Comparison of ENCODE assay signal across 9 mouse cellular contexts in the genomic region with DNA sequence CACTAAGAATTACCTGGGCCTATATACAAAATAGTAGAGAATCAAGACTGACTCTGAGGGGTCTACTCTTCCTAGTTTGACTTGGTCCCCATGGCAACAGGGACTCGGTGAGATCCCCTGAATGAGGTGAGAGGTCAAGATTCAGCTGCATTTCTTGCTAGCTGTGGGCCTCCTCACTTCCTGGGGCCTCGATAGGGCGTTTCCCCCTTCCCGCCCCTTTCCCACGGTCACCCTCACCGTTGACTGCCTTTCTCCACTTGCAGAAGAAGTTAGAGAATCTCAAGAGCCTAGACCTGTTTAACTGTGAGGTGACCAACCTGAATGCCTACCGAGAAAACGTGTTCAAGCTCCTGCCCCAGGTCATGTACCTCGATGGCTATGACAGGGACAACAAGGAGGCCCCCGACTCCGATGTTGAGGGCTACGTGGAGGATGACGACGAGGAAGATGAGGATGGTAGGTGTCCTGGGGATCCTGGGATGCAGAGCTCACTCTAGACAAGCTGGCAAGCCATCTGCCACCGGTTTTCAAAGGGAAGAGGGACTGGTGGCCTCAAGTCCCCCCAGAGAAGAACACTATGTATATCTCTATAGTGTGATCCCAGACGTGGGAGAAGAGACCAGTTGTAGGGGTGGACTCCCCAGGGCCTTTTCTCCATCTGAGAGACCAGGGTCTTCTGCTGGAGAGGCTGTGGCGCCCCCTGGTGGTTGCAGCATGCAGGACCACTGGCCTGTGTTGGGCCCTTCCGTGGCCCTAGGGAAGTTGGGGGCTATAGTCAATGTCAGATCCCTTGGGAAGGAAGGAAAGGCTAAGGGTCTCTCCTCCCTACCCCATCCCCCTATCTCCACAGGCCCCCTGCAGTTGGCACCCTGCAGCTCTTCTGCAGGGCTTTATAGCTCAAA. TPM values are rescaled to one million over a fixed set of nuclear protein-coding genes. Genes with fewer than 3 reads are reported as not detected.
DNase-seq lines count a peak whose midpoint lies in the region; ATAC-seq and TF ChIP-seq lines count a peak whose summit lies in the region.
"Had no signal": no experiment of that assay in that cellular context is flagged by ENCODE, and none has a peak within 500 bp of the region (broad histone marks: within the 10 kb centered on the region; RNA-seq: fewer than 3 reads in every experiment).

No protein-coding gene starts in this region.

- no peak overlapping the region for H3K27ac ChIP-seq in embryonic facial prominence, embryonic 14.5 days (replicated peaks; ENCODE audit: low read depth, low read length)
- H3K27ac ChIP-seq in hindbrain, postnatal 0 days: no peak overlapping the region
- peak overlapping the region; percentile 38; the same call in 1 of the 2 replicates for H3K27ac ChIP-seq in liver, embryonic 12.5 days
- no peak overlapping the region for H3K27ac ChIP-seq in olfactory bulb, adult 2 months (ENCODE audit: insufficient read depth, low read depth, low read length)

- DNase-seq in left cerebral cortex, adult 11 months (ENCODE audit: low spot score): peak; percentile 56
- DNase-seq in left cerebral cortex, adult 8-10 months (ENCODE audit: low spot score in 2 of 2): no peak
- peak; percentile 40 for DNase-seq in embryonic facial prominence, embryonic 14.5 days (ENCODE audit: low spot score)
- peak; percentile 63 for DNase-seq in hindbrain, postnatal 0 days (ENCODE audit: low spot score)
- DNase-seq in urinary bladder, postnatal 14 days (ENCODE audit: low spot score): peak; percentile 72

- TF ChIP-seq POLR2A in olfactory bulb, adult 2 months (IDR thresholded peaks at IDR 0.05; ENCODE audit: insufficient read depth, low read depth, low read length): no peak

- H3K4me2 ChIP-seq in embryonic facial prominence, embryonic 14.5 days (ENCODE audit: low read depth, low read length): no peak overlapping the region
- H3K4me2 ChIP-seq in hindbrain, postnatal 0 days (ENCODE audit: low read depth, low read length): no peak overlapping the region
- H3K4me2 ChIP-seq in liver, embryonic 12.5 days: 0 out of 2 replicates have a peak overlapping the region, but pooled peaks have one; percentile 0

- ATAC-seq in activated CD4-positive, CD25-positive, alpha-beta regulatory T cell, adult 4 months: peak; percentile 37
- ATAC-seq in embryonic facial prominence, embryonic 14.5 days (ENCODE audit: low read depth): no peak
- ATAC-seq in hindbrain, postnatal 0 days: peak; percentile 33; the same call in 1 of the 2 replicates
- peak; percentile 51; the same call in 1 of the 2 replicates for ATAC-seq in liver, embryonic 12.5 days

- peaks cover 62% of the 10 kb centered on the region for H3K36me3 ChIP-seq in embryonic facial prominence, embryonic 14.5 days (ENCODE audit: control insufficient read depth, insufficient read depth, low read length)
- H3K36me3 ChIP-seq in hindbrain, postnatal 0 days (ENCODE audit: insufficient read depth, low read length): peaks cover 27% of the 10 kb centered on the region; the same call in 1 of the 2 replicates
- H3K36me3 ChIP-seq in liver, embryonic 12.5 days: peaks cover 84% of the 10 kb centered on the region

- H3K9ac ChIP-seq in embryonic facial prominence, embryonic 14.5 days (ENCODE audit: low read depth, low read length): no peak overlapping the region
- no peak overlapping the region for H3K9ac ChIP-seq in hindbrain, postnatal 0 days (replicated peaks; ENCODE audit: low read length)
- H3K9ac ChIP-seq in liver, embryonic 12.5 days: no peak overlapping the region

- TF ChIP-seq CTCF in hindbrain, postnatal 0 days (IDR thresholded peaks at IDR 0.05; ENCODE audit: low read depth): peak; percentile 83
- peak; percentile 87 for TF ChIP-seq CTCF in olfactory bulb, adult 2 months (IDR thresholded peaks at IDR 0.05; ENCODE audit: insufficient read depth, low read depth, low read length)

- H3K4me1 ChIP-seq in embryonic facial prominence, embryonic 14.5 days (ENCODE audit: control insufficient read depth, insufficient read depth, low read length): 0 out of 2 replicates have a peak, but pooled peaks cover 3% of the 10 kb centered on the region
- H3K4me1 ChIP-seq in hindbrain, postnatal 0 days (ENCODE audit: insufficient read depth, low read length): peaks cover under 1% of the 10 kb centered on the region
- peaks cover 72% of the 10 kb centered on the region for H3K4me1 ChIP-seq in liver, embryonic 12.5 days
- H3K4me1 ChIP-seq in olfactory bulb, adult 2 months (ENCODE audit: control insufficient read depth, insufficient read depth, low read length): peaks cover 51% of the 10 kb centered on the region

- no peaks in the 10 kb centered on the region for H3K27me3 ChIP-seq in embryonic facial prominence, embryonic 14.5 days (replicated peaks; ENCODE audit: control insufficient read depth, insufficient read depth, low read length)
- H3K27me3 ChIP-seq in hindbrain, postnatal 0 days (ENCODE audit: insufficient read depth, low read length): no peaks in the 10 kb centered on the region
- no peaks in the 10 kb centered on the region for H3K27me3 ChIP-seq in liver, embryonic 12.5 days (replicated peaks)

- H3K4me3 ChIP-seq in embryonic facial prominence, embryonic 14.5 days (ENCODE audit: low read depth, low read length): no peak overlapping the region
- H3K4me3 ChIP-seq in hindbrain, postnatal 0 days (ENCODE audit: low read length): no peak overlapping the region
- H3K4me3 ChIP-seq in liver, embryonic 12.5 days: no peak overlapping the region
- no peak overlapping the region for H3K4me3 ChIP-seq in olfactory bulb, adult 2 months (ENCODE audit: insufficient read depth, low read depth, low read length)
- H3K4me3 ChIP-seq: erythroblast, embryonic 14.5 days had no signal

- 66% methylated on average over 18 of the region's 18 CpGs for WGBS in embryonic facial prominence, embryonic 14.5 days
- 56% methylated on average over 18 of the region's 18 CpGs for WGBS in hindbrain, postnatal 0 days
- WGBS in liver, embryonic 12.5 days (ENCODE audit: insufficient replicate concordance): 45% methylated on average over 16 of the region's 18 CpGs
- 66% methylated on average over 18 of the region's 18 CpGs for WGBS in olfactory bulb, adult 2 months

- no peaks in the 10 kb centered on the region for H3K9me3 ChIP-seq in embryonic facial prominence, embryonic 14.5 days (ENCODE audit: control insufficient read depth, low read length)
- H3K9me3 ChIP-seq in hindbrain, postnatal 0 days (ENCODE audit: low read length): no peaks in the 10 kb centered on the region
- H3K9me3 ChIP-seq in liver, embryonic 12.5 days (replicated peaks): no peaks in the 10 kb centered on the region

RNA-seq across cellular contexts. Expression of a gene that starts 32.4 kb away (rescaled TPM):
- 100 to 1,000 TPM; 280 to 364 (median 327) TPM for total RNA-seq in left cerebral cortex, adult 8-10 months (2022)
- polyA plus RNA-seq in activated CD4-positive, CD25-positive, alpha-beta regulatory T cell, adult 4 months (2017; shearing (Covaris generic)): 100 to 1,000 TPM; 108 to 132 TPM
- 107 and 112 TPM in 2 replicates for polyA plus RNA-seq in embryonic facial prominence, embryonic 14.5 days (2014; fragmentation: Nextera tagmentation; extraction: Ambion mirVana)
- 50.7 and 57.2 TPM in 2 replicates for total RNA-seq in hindbrain, postnatal 0 days (2014; rRNA removed)
- polyA plus RNA-seq in hindbrain, postnatal 0 days (2015; fragmentation: Nextera tagmentation; extraction: Ambion mirVana): 112 and 116 TPM in 2 replicates
- 112 and 122 TPM in 2 replicates for polyA plus RNA-seq in liver, embryonic 12.5 days (2016; fragmentation: Nextera tagmentation; extraction: Ambion mirVana)
- 1,184 TPM in 1 of 2 replicates, not detected in the other for polyA plus RNA-seq in olfactory bulb, adult 2 months (2012; ENCODE audit: insufficient read depth, insufficient read length, low replicate concordance, missing spikeins)

Comparison
In these comparisons a context has a peak if more than half of its experiments do, and no peak if none do; other contexts are left out.
1. DNase-seq: peak in left cerebral cortex, adult 11 months (single experiment), embryonic facial prominence, embryonic 14.5 days (single experiment), hindbrain, postnatal 0 days (single experiment) and urinary bladder, postnatal 14 days (single experiment); none in left cerebral cortex, adult 8-10 months (0 of 2).